Mouse (Mus musculus): ENCODE results near the gene N4bp1.

Gene N4bp1

GRCm38 (mm10) chr8:86854686-86855085, 30.4 kb downstream of the N4bp1 start:
- no peak for DNase-seq (ENCODE audit: low spot score)

- no peak for DNase-seq (ENCODE audit: low spot score)
These were observed 31.1 kb downstream of the N4bp1 start for GRCm38 (mm10) chr8:86853989-86854373.

GRCm38 (mm10) chr8:86853266-86853988, 31.6 kb downstream of the N4bp1 start:
- no peak for DNase-seq (ENCODE audit: low spot score)

GRCm38 (mm10) chr8:86852491-86852890, 32.6 kb downstream of the N4bp1 start:
- DNase-seq (ENCODE audit: low spot score) = no peak

GRCm38 (mm10) chr8:86848876-86849275, 36.2 kb downstream of the N4bp1 start:
- no peak for DNase-seq (ENCODE audit: low spot score)

- no peak for DNase-seq (ENCODE audit: low spot score)
These were observed 36.7 kb downstream of the N4bp1 start for GRCm38 (mm10) chr8:86848401-86848800.

DNA sequence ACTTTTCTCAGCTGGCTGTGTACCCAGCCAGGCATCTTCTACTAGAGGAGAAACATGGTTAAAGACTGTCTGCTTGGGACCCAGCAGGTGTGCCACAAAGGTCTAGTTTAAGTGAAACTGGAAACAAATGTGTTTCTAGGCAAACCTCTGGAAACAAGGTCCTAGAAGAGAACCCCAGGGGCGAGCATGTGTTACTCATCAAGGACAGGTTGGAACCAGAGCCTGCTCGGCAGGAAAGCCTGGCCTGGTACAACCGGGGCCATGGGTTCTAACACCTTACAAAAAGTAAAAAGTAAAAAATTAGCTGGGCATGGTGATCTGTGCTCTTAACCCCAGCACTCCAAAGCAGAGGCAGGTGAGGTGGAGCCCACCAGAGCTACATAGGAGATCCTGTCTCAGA, 38.0 kb downstream of the N4bp1 start:
- DNase-seq (ENCODE audit: low spot score) = no peak

GRCm38 (mm10) chr8:86845875-86846274, 39.2 kb downstream of the N4bp1 start:
- DNase-seq (ENCODE audit: low spot score) = no peak

GRCm38 (mm10) chr8:86844856-86845255, 40.2 kb downstream of the N4bp1 start:
- DNase-seq (ENCODE audit: low spot score) = no peak

DNA sequence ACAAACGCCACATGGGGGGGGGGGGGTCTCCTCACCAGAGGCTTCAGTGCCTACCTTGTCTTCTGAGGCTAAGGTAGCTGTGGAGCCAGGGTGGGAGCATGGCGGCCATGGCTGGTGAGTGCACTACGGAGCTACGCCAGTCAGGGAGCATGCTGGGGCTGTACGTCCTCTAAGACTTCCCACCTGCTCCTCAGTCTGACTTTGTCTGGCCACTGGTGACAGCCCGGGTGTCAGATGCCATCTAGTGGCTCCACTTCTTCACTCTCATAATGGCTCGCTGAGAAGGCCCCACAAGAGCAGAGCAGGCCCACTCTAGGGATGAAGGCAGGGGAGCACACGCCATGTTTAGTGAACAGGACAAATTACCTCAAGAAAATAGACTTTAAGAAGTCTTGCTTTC, 41.2 kb downstream of the N4bp1 start:
- no peak for DNase-seq (ENCODE audit: low spot score)

GRCm38 (mm10) chr8:86841556-86842309, 43.3 kb downstream of the N4bp1 start:
- DNase-seq (ENCODE audit: low spot score) = no peak

GRCm38 (mm10) chr8:86840120-86840693, 44.9 kb downstream of the N4bp1 start:
- DNase-seq (ENCODE audit: low spot score) = no peak

- no peak for DNase-seq (ENCODE audit: low spot score)
These were observed 46.2 kb downstream of the N4bp1 start for GRCm38 (mm10) chr8:86838707-86839438.

DNA sequence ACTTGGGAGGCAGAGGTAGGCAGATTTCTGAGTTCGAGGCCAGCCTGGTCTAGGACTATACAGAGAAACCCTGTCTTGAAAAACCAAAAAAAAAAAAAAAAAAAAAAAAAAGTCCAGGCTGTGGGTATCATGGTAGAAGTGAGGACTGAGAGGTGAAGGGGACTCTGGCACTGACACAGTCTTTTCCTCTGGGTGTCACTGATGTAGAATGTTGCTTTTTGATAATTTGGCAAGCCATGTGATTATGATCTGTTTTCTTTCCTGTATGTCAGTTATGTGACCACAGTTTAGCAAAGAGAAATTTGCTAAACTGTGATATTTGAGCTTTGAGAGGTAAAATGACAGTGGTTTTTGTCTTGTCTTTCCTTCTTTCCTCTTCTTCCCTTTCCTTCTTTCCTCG, 47.8 kb downstream of the N4bp1 start:
- no peak for DNase-seq (ENCODE audit: low spot score)

DNA sequence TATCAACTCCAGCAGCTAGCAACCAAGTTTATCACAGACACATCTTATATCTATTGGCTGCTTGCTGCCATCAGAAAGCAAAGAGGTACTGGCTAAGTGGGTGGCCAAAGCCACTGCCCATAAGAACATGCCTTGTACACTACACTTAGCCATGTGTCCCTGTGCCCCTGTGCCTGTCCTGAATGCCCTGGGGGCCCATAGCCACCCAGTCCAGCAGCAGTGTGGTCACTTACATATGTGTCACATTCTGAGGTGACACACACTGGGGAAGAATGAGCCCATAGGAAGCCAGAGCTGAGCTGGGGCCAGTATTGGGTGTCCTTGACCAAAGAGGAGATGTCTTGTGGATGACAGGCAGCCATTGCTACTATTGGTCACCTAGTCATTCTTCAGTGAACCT, 49.2 kb downstream of the N4bp1 start:
- no peak for DNase-seq (ENCODE audit: low spot score)

DNA sequence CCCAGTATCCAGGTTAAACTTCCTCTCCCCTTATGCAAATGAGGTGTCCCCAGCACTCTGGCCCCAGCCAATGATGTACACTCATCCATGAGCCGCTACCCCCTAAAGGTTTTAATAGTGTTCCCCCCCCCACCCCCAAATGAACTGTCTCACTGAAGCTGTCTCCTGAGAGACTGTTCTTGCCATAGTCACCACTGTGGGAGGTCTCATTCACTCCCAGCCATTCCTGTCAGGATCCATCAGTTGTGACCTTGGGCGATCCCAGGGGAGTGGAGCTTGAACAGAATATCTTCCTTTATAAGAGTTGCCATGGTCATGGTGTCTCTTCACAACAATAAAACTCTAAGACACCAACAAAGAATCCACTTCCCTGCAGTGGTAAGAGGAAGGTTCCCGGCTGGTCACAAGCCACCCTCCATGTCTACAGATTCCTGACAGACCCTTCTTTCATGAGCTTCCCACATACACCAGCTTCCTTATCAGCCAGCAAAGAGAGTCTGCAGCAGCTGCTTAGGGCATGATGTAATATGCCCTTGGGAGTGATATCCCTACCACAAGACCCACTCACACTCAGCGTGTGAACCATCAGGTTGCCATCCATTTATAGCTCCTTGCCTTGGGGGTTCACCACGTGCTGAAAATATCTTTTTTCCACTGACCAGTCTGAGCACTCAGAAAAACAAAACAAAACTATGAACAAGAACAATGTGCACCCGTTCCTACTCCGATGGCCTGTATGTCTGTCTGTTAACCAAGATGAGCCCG, 50.4 kb downstream of the N4bp1 start:
- DNase-seq (ENCODE audit: low spot score) = no peak

DNA sequence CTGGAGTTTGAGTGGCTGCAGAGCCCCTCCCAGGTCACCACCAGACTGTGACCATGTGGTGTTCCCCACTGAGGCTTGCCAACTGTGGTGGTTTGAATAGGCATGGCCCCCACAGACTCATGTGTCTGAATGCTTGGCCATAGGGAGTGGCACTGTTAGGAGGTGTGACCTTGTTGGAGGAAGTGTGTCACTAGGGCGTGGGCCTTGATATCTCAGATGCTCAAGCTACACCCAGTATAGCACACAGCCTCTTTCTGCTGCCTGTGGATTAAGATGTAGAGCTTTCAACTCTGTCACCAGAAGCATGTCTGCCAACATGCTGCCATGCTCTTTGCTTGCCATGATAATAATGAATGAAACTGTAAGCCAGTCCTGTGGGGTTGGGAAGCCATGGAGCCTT, 51.1 kb downstream of the N4bp1 start:
- DNase-seq (ENCODE audit: low spot score) = no peak

GRCm38 (mm10) chr8:86828925-86829324, 56.1 kb downstream of the N4bp1 start:
- DNase-seq (ENCODE audit: low spot score) = no peak

GRCm38 (mm10) chr8:86827199-86827598, 57.9 kb downstream of the N4bp1 start:
- peak; percentile 49 for DNase-seq (ENCODE audit: low spot score)

GRCm38 (mm10) chr8:86826538-86826937, 58.5 kb downstream of the N4bp1 start:
- no peak for DNase-seq (ENCODE audit: low spot score)

GRCm38 (mm10) chr8:86825674-86826448, 59.2 kb downstream of the N4bp1 start:
- no peak for DNase-seq (ENCODE audit: low spot score)
